Mouse (Mus musculus) cerebellum, adult 2 months (tissue): Measurements from ENCODE around the gene Sox14.

Experiments
- CTCF ChIP-seq: fragments of 200-500 bp; IDR thresholded peaks from 2 replicates; pipeline ENCODE4 v1.5.1; 2011; ENCODE audit warnings: low read depth, mild to moderate bottlenecking, control low read depth, low read length, moderate library complexity, borderline replicate concordance; ENCODE audit not compliant: insufficient read depth
- POLR2A ChIP-seq: fragments of 200-500 bp; IDR thresholded peaks from 2 replicates; pipeline ENCODE4 v1.6.1; 2011; ENCODE audit warnings: low read length, control low read depth, borderline replicate concordance; ENCODE audit not compliant: insufficient read depth

GRCm38 (mm10) chr9:99874735-99875617 is 994 bp downstream of the Sox14 start:
- TF ChIP-seq CTCF (no peak), POLR2A (no peak)
